Mouse (Mus musculus): ENCODE measurements around the gene Usp30. TPM values are rescaled to one million over a fixed set of nuclear protein-coding genes. Genes with fewer than 3 reads are reported as not detected.

Usp30 gene
- polyA plus RNA-seq, 1 experiment, result 12.2 TPM

- Histone ChIP-seq H3K27ac (ENCODE audit: insufficient read depth, low read length) (no peak overlapping the region), H3K4me1 (ENCODE audit: control insufficient read depth, insufficient read depth, low read length) (0 out of 2 replicates have a peak, but pooled peaks cover 3% of the 10 kb centered on the region), H3K4me3 (ENCODE audit: insufficient read depth, low read length) (no peak overlapping the region)
- no peak for TF ChIP-seq POLR2A (IDR thresholded peaks at IDR 0.05; ENCODE audit: low read depth, low read length)
- TF ChIP-seq CTCF (IDR thresholded peaks at IDR 0.05; ENCODE audit: borderline replicate concordance, insufficient read depth, low read length), result no peak
These were observed 97.9 kb downstream of the Usp30 start for GRCm38 (mm10) chr5:114163117-114163696.

- TF ChIP-seq CTCF (IDR thresholded peaks at IDR 0.05; ENCODE audit: borderline replicate concordance, insufficient read depth, low read length) (no peak), POLR2A (IDR thresholded peaks at IDR 0.05; ENCODE audit: low read depth, low read length) (no peak)
- Histone ChIP-seq H3K4me1 (ENCODE audit: control insufficient read depth, insufficient read depth, low read length) (no peaks in the 10 kb centered on the region), H3K27ac (ENCODE audit: insufficient read depth, low read length) (no peak overlapping the region), H3K4me3 (ENCODE audit: insufficient read depth, low read length) (no peak overlapping the region)
These were observed 105.1 kb downstream of the Usp30 start for GRCm38 (mm10) chr5:114170345-114170744.

- no peak for TF ChIP-seq POLR2A (IDR thresholded peaks at IDR 0.05; ENCODE audit: low read depth, low read length)
- no peak overlapping the region for H3K4me3 ChIP-seq (ENCODE audit: insufficient read depth, low read length)
These were observed 107.7 kb downstream of the Usp30 start for GRCm38 (mm10) chr5:114172936-114173335.

GRCm38 (mm10) chr5:114173458-114173857, 108.2 kb downstream of the Usp30 start:
- Histone ChIP-seq H3K27ac (ENCODE audit: insufficient read depth, low read length) (no peak overlapping the region), H3K4me3 (ENCODE audit: insufficient read depth, low read length) (no peak overlapping the region), H3K4me1 (ENCODE audit: control insufficient read depth, insufficient read depth, low read length) (no peaks in the 10 kb centered on the region)
- TF ChIP-seq CTCF (IDR thresholded peaks at IDR 0.05; ENCODE audit: borderline replicate concordance, insufficient read depth, low read length), result no peak
- TF ChIP-seq POLR2A (IDR thresholded peaks at IDR 0.05; ENCODE audit: low read depth, low read length), result no peak

More at GRCm38 (mm10) chr5:114172936-114173335, 107.7 kb downstream of the Usp30 start:
- Histone ChIP-seq H3K27ac (ENCODE audit: insufficient read depth, low read length) (no peak overlapping the region), H3K4me1 (ENCODE audit: control insufficient read depth, insufficient read depth, low read length) (no peaks in the 10 kb centered on the region)

GRCm38 (mm10) chr5:114173877-114174581, 108.8 kb downstream of the Usp30 start:
- no peak for TF ChIP-seq POLR2A (IDR thresholded peaks at IDR 0.05; ENCODE audit: low read depth, low read length)
- TF ChIP-seq CTCF (IDR thresholded peaks at IDR 0.05; ENCODE audit: borderline replicate concordance, insufficient read depth, low read length), result no peak
- no peak overlapping the region for H3K4me3 ChIP-seq (ENCODE audit: insufficient read depth, low read length)
- no peaks in the 10 kb centered on the region for H3K4me1 ChIP-seq (ENCODE audit: control insufficient read depth, insufficient read depth, low read length)
- no peak overlapping the region for H3K27ac ChIP-seq (ENCODE audit: insufficient read depth, low read length)

Other genes with a start within 250 kb of the Usp30 start
- 0.74 TPM in 1 of 2 replicates, not detected in the other for gene Selplg, start 232.8 kb upstream of the Usp30 start, polyA plus RNA-seq (2011; ENCODE audit: insufficient read length, low read depth, missing spikeins)
- 158 and 229 TPM in 2 replicates for gene Coro1c, start 156.7 kb upstream of the Usp30 start, polyA plus RNA-seq (2011; ENCODE audit: insufficient read length, low read depth, missing spikeins)
- gene Ssh1, start 71.6 kb upstream of the Usp30 start, polyA plus RNA-seq (2011; ENCODE audit: insufficient read length, low read depth, missing spikeins), result 21.0 and 22.9 TPM in 2 replicates
- gene Dao, start 61.8 kb upstream of the Usp30 start, polyA plus RNA-seq (2011; ENCODE audit: insufficient read length, low read depth, missing spikeins), result not detected in 2 replicates
- 0.35 and 0.89 TPM in 2 replicates for gene Svop, start 26.1 kb downstream of the Usp30 start, polyA plus RNA-seq (2011; ENCODE audit: insufficient read length, low read depth, missing spikeins)
- 4.4 and 5.6 TPM in 2 replicates for gene Alkbh2, start 62.8 kb downstream of the Usp30 start, polyA plus RNA-seq (2011; ENCODE audit: insufficient read length, low read depth, missing spikeins)
- 5.9 and 8.9 TPM in 2 replicates for gene Ung, start 64.9 kb downstream of the Usp30 start, polyA plus RNA-seq (2011; ENCODE audit: insufficient read length, low read depth, missing spikeins)
- gene Acacb, start 81.1 kb downstream of the Usp30 start, polyA plus RNA-seq (2011; ENCODE audit: insufficient read length, low read depth, missing spikeins), result 1.4 and 1.6 TPM in 2 replicates
- gene Foxn4, start 208.3 kb downstream of the Usp30 start, polyA plus RNA-seq (2011; ENCODE audit: insufficient read length, low read depth, missing spikeins), result not detected in 2 replicates
- gene Myo1h, start 223.7 kb downstream of the Usp30 start, polyA plus RNA-seq (2011; ENCODE audit: insufficient read length, low read depth, missing spikeins), result 1.6 and 2.5 TPM in 2 replicates